Mouse (Mus musculus): ENCODE measurements around the gene Ano8. TPM values are rescaled to one million over a fixed set of nuclear protein-coding genes. Genes with fewer than 3 reads are reported as not detected.

Gene Ano8
- total and polyA plus RNA-seq, 3 experiments, result 1.1 to 2.1 (median 1.5) TPM

DNA sequence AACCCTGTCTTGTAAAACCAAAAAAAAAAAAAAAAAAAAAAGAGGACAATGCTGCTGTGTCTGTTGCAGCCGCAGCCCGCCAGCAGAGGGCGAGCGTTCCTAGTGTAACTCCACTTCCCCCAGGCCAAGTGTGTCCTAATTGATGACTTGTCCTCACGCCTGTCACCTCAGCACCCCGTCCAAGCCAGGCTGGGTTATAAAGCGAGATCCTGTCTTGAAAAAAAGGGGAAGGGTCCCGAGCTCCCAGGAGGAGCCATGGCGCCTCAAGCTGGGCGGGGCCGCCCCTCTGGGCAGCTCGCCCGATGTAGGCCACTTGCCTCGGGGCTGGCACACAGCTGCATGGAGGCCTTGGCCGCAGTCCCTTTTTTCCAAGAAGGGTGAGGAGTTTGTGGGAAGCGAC lies 9.3 kb upstream of the Ano8 start:
- DNase-seq (ENCODE audit: low spot score) (peak; percentile 81), ATAC-seq (ENCODE audit: extremely low read depth, insufficient number of reproducible peaks, low FRiP score, poor library complexity, severe bottlenecking) (peak; percentile 34; the same call in 1 of the 2 replicates)
- Histone ChIP-seq H3K36me3 (replicated peaks) (peaks cover 60% of the 10 kb centered on the region), H3K27me3 (ENCODE audit: insufficient read depth, low read length) (no peaks in the 10 kb centered on the region), H3K9me3 (replicated peaks) (no peaks in the 10 kb centered on the region), H3K4me1 (ENCODE audit: insufficient read depth, low read depth, low read length) (peaks cover 12% of the 10 kb centered on the region), H3K4me3 (ENCODE audit: low read depth, low read length) (no peak overlapping the region)
- TF ChIP-seq CTCF (IDR thresholded peaks at IDR 0.05; ENCODE audit: low read depth, low read length), result peak; percentile 47
- no peak for TF ChIP-seq GATA2 (IDR thresholded peaks at IDR 0.05; ENCODE audit: borderline replicate concordance, low read depth, low read length)

DNA sequence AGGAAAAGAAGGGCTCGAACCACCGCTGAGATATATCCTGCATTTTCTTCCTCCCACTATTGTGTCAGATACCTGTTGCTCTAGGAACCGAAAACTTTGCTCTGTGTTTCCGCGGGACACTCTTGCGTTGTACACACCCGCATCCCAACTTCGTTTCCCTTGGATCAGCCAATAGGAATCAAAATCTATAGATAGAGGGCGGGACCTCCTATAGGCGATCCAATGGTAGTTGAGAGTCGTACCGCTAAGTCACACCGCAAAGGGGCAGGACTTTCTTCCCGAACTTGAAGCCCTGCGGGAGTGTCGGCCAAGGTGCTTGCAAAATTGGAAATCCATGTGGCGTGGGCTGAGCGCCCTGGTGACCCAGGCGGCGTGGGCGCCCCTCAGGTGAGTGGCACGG lies 2.7 kb upstream of the Ano8 start:
- Histone ChIP-seq H3K4me1 (ENCODE audit: insufficient read depth, low read depth, low read length) (peaks cover 58% of the 10 kb centered on the region), H3K36me3 (replicated peaks) (peaks cover 44% of the 10 kb centered on the region), H3K4me3 (ENCODE audit: low read depth, low read length) (peak overlapping the region; percentile 88), H3K27me3 (ENCODE audit: insufficient read depth, low read length) (peaks cover 11% of the 10 kb centered on the region; the same call in 1 of the 2 replicates), H3K9me3 (replicated peaks) (no peaks in the 10 kb centered on the region)
- DNase-seq (ENCODE audit: low spot score), result peak; percentile 96
- peak; percentile 90 for ATAC-seq (ENCODE audit: extremely low read depth, insufficient number of reproducible peaks, low FRiP score, poor library complexity, severe bottlenecking)
- TF ChIP-seq GATA1 (IDR thresholded peaks at IDR 0.05; ENCODE audit: borderline replicate concordance, low read length) (no peak), CTCF (IDR thresholded peaks at IDR 0.05; ENCODE audit: low read depth, low read length) (no peak), GATA2 (IDR thresholded peaks at IDR 0.05; ENCODE audit: borderline replicate concordance, low read depth, low read length) (no peak), POLR2AphosphoS5 (IDR thresholded peaks at IDR 0.05; ENCODE audit: insufficient replicate concordance, low read depth, low read length) (no peak), TAL1 (conservative IDR thresholded peaks at IDR 0.05; ENCODE audit: low read depth, low read length) (no peak)

DNA sequence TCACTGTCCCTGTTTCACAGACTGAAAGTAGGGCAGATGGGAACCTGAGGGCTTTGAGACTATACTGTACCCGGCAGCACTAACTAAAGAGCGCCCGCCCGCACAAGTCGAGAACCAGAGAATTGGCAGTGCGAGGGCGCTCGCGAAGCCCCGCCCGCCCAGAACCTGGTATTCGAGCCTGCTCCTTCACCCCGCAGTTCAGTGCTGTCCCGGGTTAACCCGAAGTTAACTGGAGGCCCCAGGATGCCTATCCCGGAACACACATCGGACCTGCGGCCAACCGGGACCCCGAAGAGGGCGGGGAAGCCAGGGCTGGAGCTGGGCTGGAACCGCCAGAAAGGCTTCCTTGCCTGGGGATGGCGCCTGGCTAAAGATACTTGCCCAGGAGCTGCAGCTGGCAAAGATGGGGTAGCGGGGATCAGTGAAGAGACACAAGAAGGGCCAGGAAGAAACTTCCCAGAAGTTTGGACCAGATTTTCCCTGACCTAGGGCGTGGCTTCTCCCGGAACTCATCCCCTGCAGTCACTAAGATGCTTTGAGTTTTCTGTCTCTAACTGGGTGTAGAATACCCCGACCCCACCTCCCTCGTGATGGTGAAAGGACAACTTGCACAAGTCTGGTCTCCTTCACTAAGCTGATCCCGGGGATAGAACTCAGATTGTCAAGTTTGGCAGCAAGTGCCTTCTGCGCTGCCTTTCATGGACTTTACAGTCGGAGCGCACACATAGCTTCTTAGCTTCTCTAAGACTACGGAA lies 2.1 kb upstream of the Ano8 start, which contains the start of gene Gtpbp3:
Gene Gtpbp3 (plus strand): TSS at position 413 of the 755 bp plus-strand sequence.
- H3K27me3 ChIP-seq (ENCODE audit: insufficient read depth, low read length), result peaks cover 11% of the 10 kb centered on the region; the same call in 1 of the 2 replicates
- ATAC-seq (ENCODE audit: extremely low read depth, insufficient number of reproducible peaks, low FRiP score, poor library complexity, severe bottlenecking) (no peak), DNase-seq (ENCODE audit: low spot score) (peak; percentile 47)
- H3K36me3 ChIP-seq (replicated peaks), result peaks cover 40% of the 10 kb centered on the region
- peaks cover 58% of the 10 kb centered on the region for H3K4me1 ChIP-seq (ENCODE audit: insufficient read depth, low read depth, low read length)
- TF ChIP-seq TAL1 (conservative IDR thresholded peaks at IDR 0.05; ENCODE audit: low read depth, low read length), result no peak
- TF ChIP-seq CTCF (IDR thresholded peaks at IDR 0.05; ENCODE audit: low read depth, low read length), result no peak
- no peak for TF ChIP-seq GATA2 (IDR thresholded peaks at IDR 0.05; ENCODE audit: borderline replicate concordance, low read depth, low read length)
- TF ChIP-seq POLR2AphosphoS5 (IDR thresholded peaks at IDR 0.05; ENCODE audit: insufficient replicate concordance, low read depth, low read length), result no peak
- no peak for TF ChIP-seq GATA1 (IDR thresholded peaks at IDR 0.05; ENCODE audit: borderline replicate concordance, low read length)
- no peaks in the 10 kb centered on the region for H3K9me3 ChIP-seq (replicated peaks)
- peak within 1 kb of the TSS; percentile 88 for H3K4me3 ChIP-seq (ENCODE audit: low read depth, low read length)

DNA sequence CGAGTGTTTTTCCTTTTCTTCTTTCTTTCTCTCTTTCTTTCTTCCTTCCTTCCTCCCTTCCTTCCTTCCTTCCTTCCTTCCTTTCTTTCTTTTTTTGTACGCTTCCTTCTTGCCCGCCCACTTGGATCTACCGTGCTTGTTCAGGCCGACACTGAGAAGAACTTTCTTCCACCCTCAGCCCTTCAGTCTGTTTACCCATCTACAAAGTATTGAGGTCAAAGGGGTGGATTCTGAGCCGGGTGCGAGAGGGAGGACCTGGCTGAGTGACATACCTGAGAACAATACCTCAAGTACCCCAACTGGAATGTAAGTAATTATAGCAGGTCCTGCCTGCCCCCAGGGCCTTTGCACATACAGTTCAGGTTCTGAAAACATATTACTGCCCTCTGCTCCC lies 370 bp upstream of the Ano8 start:
- TF ChIP-seq TAL1 (conservative IDR thresholded peaks at IDR 0.05; ENCODE audit: low read depth, low read length) (no peak), CTCF (IDR thresholded peaks at IDR 0.05; ENCODE audit: low read depth, low read length) (no peak), POLR2AphosphoS5 (IDR thresholded peaks at IDR 0.05; ENCODE audit: insufficient replicate concordance, low read depth, low read length) (no peak), GATA2 (IDR thresholded peaks at IDR 0.05; ENCODE audit: borderline replicate concordance, low read depth, low read length) (no peak), GATA1 (IDR thresholded peaks at IDR 0.05; ENCODE audit: borderline replicate concordance, low read length) (no peak)
- no peak for ATAC-seq (ENCODE audit: extremely low read depth, insufficient number of reproducible peaks, low FRiP score, poor library complexity, severe bottlenecking)
- peaks cover 22% of the 10 kb centered on the region for H3K36me3 ChIP-seq (replicated peaks)
- no peak for DNase-seq (ENCODE audit: low spot score)
- no peaks in the 10 kb centered on the region for H3K9me3 ChIP-seq (replicated peaks)
- peaks cover 55% of the 10 kb centered on the region for H3K4me1 ChIP-seq (ENCODE audit: insufficient read depth, low read depth, low read length)
- no peak overlapping the region; the same call in 1 of the 2 replicates for H3K4me3 ChIP-seq (ENCODE audit: low read depth, low read length)
- peaks cover 14% of the 10 kb centered on the region; the same call in 1 of the 2 replicates for H3K27me3 ChIP-seq (ENCODE audit: insufficient read depth, low read length)

DNA sequence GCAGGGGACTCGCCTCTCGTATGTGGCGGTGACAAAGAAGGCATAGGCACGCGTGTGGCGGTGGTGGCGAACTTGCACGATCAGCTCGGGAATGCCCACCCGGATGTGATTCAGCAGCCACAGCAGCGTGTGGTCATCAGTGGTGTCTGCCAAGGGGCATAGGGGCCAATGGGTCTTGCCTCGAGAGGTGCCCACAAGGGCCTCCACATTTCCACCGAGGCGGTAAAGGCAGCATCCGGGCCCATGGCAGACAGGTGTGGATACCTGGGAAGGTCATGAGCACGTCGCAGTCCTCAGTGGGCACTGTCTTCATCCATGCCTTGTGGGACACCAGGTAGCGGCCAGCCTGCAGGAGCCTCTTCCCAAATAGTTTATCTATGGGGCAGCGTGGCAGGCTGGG lies 1.0 kb downstream of the Ano8 start:
- DNase-seq (ENCODE audit: low spot score) (no peak), ATAC-seq (ENCODE audit: extremely low read depth, insufficient number of reproducible peaks, low FRiP score, poor library complexity, severe bottlenecking) (no peak)
- peak overlapping the region; percentile 17 for H3K4me3 ChIP-seq (ENCODE audit: low read depth, low read length)
- H3K27me3 ChIP-seq (ENCODE audit: insufficient read depth, low read length), result peaks cover 20% of the 10 kb centered on the region; the same call in 1 of the 2 replicates
- H3K9me3 ChIP-seq (replicated peaks), result no peaks in the 10 kb centered on the region
- peaks cover 53% of the 10 kb centered on the region for H3K4me1 ChIP-seq (ENCODE audit: insufficient read depth, low read depth, low read length)
- H3K36me3 ChIP-seq (replicated peaks), result peaks cover 8% of the 10 kb centered on the region
- TF ChIP-seq GATA2 (IDR thresholded peaks at IDR 0.05; ENCODE audit: borderline replicate concordance, low read depth, low read length), result no peak
- no peak for TF ChIP-seq CTCF (IDR thresholded peaks at IDR 0.05; ENCODE audit: low read depth, low read length)
- no peak for TF ChIP-seq POLR2AphosphoS5 (IDR thresholded peaks at IDR 0.05; ENCODE audit: insufficient replicate concordance, low read depth, low read length)
- TF ChIP-seq TAL1 (conservative IDR thresholded peaks at IDR 0.05; ENCODE audit: low read depth, low read length), result no peak
- TF ChIP-seq GATA1 (IDR thresholded peaks at IDR 0.05; ENCODE audit: borderline replicate concordance, low read length), result no peak

DNA sequence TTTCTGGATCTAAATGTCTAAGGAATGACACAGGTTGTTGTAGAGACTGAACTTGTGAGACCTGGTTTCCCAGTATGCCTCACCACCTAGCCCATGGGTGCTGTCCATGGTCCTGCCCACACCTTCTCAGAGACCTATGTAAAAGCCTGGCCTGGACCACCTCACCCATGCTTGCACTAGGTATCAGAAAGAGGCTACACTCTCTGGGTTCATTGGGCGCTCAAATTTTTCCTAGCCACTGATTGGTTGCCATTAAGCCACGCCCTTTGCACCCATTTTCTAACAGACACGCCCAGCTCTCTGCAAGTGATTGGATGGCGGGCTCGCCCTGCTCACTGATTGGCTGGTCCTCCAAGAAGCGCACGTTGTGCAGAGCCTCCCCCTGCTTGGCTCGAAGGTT lies 1.8 kb downstream of the Ano8 start:
- Histone ChIP-seq H3K9me3 (replicated peaks) (no peaks in the 10 kb centered on the region), H3K4me1 (ENCODE audit: insufficient read depth, low read depth, low read length) (peaks cover 45% of the 10 kb centered on the region), H3K36me3 (replicated peaks) (peaks cover under 1% of the 10 kb centered on the region), H3K27me3 (ENCODE audit: insufficient read depth, low read length) (peaks cover 25% of the 10 kb centered on the region; the same call in 1 of the 2 replicates), H3K4me3 (ENCODE audit: low read depth, low read length) (no peak overlapping the region)
- no peak for TF ChIP-seq GATA2 (IDR thresholded peaks at IDR 0.05; ENCODE audit: borderline replicate concordance, low read depth, low read length)
- TF ChIP-seq POLR2AphosphoS5 (IDR thresholded peaks at IDR 0.05; ENCODE audit: insufficient replicate concordance, low read depth, low read length), result no peak
- TF ChIP-seq CTCF (IDR thresholded peaks at IDR 0.05; ENCODE audit: low read depth, low read length), result no peak
- no peak for TF ChIP-seq TAL1 (conservative IDR thresholded peaks at IDR 0.05; ENCODE audit: low read depth, low read length)
- TF ChIP-seq GATA1 (IDR thresholded peaks at IDR 0.05; ENCODE audit: borderline replicate concordance, low read length), result no peak
- DNase-seq (ENCODE audit: low spot score), result peak; percentile 59
- no peak for ATAC-seq (ENCODE audit: extremely low read depth, insufficient number of reproducible peaks, low FRiP score, poor library complexity, severe bottlenecking)

Data from G1E (cell line).